12 mouse cellular contexts compared by ENCODE assay signal in genomic region chr6:143143321-143143720, GRCm38 (mm10). TPM values are rescaled to one million over a fixed set of nuclear protein-coding genes. Genes with fewer than 3 reads are reported as not detected.
DNase-seq lines count a peak whose midpoint lies in the region; ATAC-seq and TF ChIP-seq lines count a peak whose summit lies in the region.
"Had no signal": no experiment of that assay in that cellular context is flagged by ENCODE, and none has a peak within 500 bp of the region (broad histone marks: within the 10 kb centered on the region; RNA-seq: fewer than 3 reads in every experiment).

No protein-coding gene starts in this region.

- intact Hi-C loops in heart, postnatal 36 days (cut with DNase I) = no loop called here
- intact Hi-C loops in gastrocnemius, postnatal 36 days (cut with DNase I) = no loop called here

- H3K36me3 ChIP-seq in heart, embryonic 11.5 days (ENCODE audit: control insufficient read depth, insufficient read depth, low read length) = no peaks in the 10 kb centered on the region
- no peaks in the 10 kb centered on the region for H3K36me3 ChIP-seq in neural tube, embryonic 11.5 days (ENCODE audit: control insufficient read depth, insufficient read depth, low read length)
- no peaks in the 10 kb centered on the region for H3K36me3 ChIP-seq in limb, embryonic 14.5 days (ENCODE audit: control insufficient read depth, insufficient read depth, low read length)

- TF ChIP-seq POLR2A in limb, embryonic 14.5 days (IDR thresholded peaks at IDR 0.05; ENCODE audit: borderline replicate concordance, extremely low read depth, insufficient read depth, insufficient read length) = no peak

- no peaks in the 10 kb centered on the region for H3K9me3 ChIP-seq in heart, embryonic 11.5 days (replicated peaks; ENCODE audit: control insufficient read depth, low read length)
- H3K9me3 ChIP-seq in neural tube, embryonic 11.5 days (ENCODE audit: control insufficient read depth, low read length) = no peaks in the 10 kb centered on the region
- H3K9me3 ChIP-seq in limb, embryonic 14.5 days (ENCODE audit: control insufficient read depth, low read length) = no peaks in the 10 kb centered on the region

- 79% methylated on average over 9 of the region's 9 CpGs for WGBS in heart, embryonic 11.5 days (ENCODE audit: insufficient replicate concordance)
- 82% methylated on average over 9 of the region's 9 CpGs for WGBS in neural tube, embryonic 11.5 days
- 78% methylated on average over 9 of the region's 9 CpGs for WGBS in limb, embryonic 14.5 days

- H3K4me1 ChIP-seq in heart, embryonic 11.5 days (ENCODE audit: control insufficient read depth, insufficient read depth, low read length) = no peaks in the 10 kb centered on the region
- no peaks in the 10 kb centered on the region for H3K4me1 ChIP-seq in neural tube, embryonic 11.5 days (ENCODE audit: control insufficient read depth, insufficient read depth, low read length)
- no peaks in the 10 kb centered on the region for H3K4me1 ChIP-seq in limb, embryonic 14.5 days (ENCODE audit: control insufficient read depth, insufficient read depth, low read length)

- ATAC-seq in heart, embryonic 11.5 days (replicated peaks; ENCODE audit: insufficient number of reproducible peaks, low FRiP score, low TSS enrichment) = no peak
- no peak for ATAC-seq in neural tube, embryonic 11.5 days (ENCODE audit: insufficient read depth, low FRiP score, low TSS enrichment)
- no peak for ATAC-seq in limb, embryonic 14.5 days (ENCODE audit: low FRiP score, low read depth)

- H3K4me3 ChIP-seq in heart, embryonic 11.5 days (ENCODE audit: low read depth, low read length) = no peak overlapping the region
- H3K4me3 ChIP-seq in neural tube, embryonic 11.5 days (ENCODE audit: low read depth, low read length) = no peak overlapping the region
- peak overlapping the region; percentile 36 for H3K4me3 ChIP-seq in limb, embryonic 14.5 days (replicated peaks; ENCODE audit: low read length)
- H3K4me3 ChIP-seq: megakaryocyte, embryonic 14.5 days had no signal

- no peaks in the 10 kb centered on the region for H3K27me3 ChIP-seq in heart, embryonic 11.5 days (ENCODE audit: control insufficient read depth, insufficient read depth, low read length)
- no peaks in the 10 kb centered on the region for H3K27me3 ChIP-seq in neural tube, embryonic 11.5 days (ENCODE audit: control insufficient read depth, insufficient read depth, low read length)
- no peaks in the 10 kb centered on the region for H3K27me3 ChIP-seq in limb, embryonic 14.5 days (ENCODE audit: control insufficient read depth, insufficient read depth, low read length)
- H3K27me3 ChIP-seq: megakaryocyte, embryonic 14.5 days had no signal

- no peak for DNase-seq in heart, postnatal 36 days
- no peak for DNase-seq in neural tube, embryonic 11.5 days (ENCODE audit: low spot score)
- DNase-seq in neural tube, embryonic 10.5 days (ENCODE audit: extremely low spot score, low spot score) = no peak
- no peak for DNase-seq in limb, embryonic 14.5 days (ENCODE audit: low spot score)
- DNase-seq in thymus, postnatal 14 days = no peak
- DNase-seq in gastrocnemius, postnatal 36 days = no peak
- no peak for DNase-seq in layer of hippocampus, postnatal 25 days (ENCODE audit: extremely low spot score in 1 of 2, low spot score in 1 of 2)
- DNase-seq: adrenal gland, adult 2 months; kidney, adult 8-10 months; thymus, postnatal 4 days had no signal

- H3K9ac ChIP-seq in heart, embryonic 11.5 days (ENCODE audit: low read depth, low read length) = no peak overlapping the region
- H3K9ac ChIP-seq in neural tube, embryonic 11.5 days (ENCODE audit: low read length) = no peak overlapping the region
- H3K9ac ChIP-seq in limb, embryonic 14.5 days (ENCODE audit: low read depth, low read length, severe bottlenecking) = peak overlapping the region; percentile 49; the same call in 1 of the 2 replicates

- no peak overlapping the region for H3K27ac ChIP-seq in heart, embryonic 11.5 days (ENCODE audit: low read depth, low read length)
- no peak overlapping the region for H3K27ac ChIP-seq in neural tube, embryonic 11.5 days (ENCODE audit: low read depth, low read length)
- H3K27ac ChIP-seq in limb, embryonic 14.5 days (replicated peaks; ENCODE audit: low read depth, low read length) = no peak overlapping the region

- H3K4me2 ChIP-seq in heart, embryonic 11.5 days = peak overlapping the region; percentile 72
- H3K4me2 ChIP-seq in neural tube, embryonic 11.5 days (ENCODE audit: low read depth) = peak overlapping the region; percentile 49
- H3K4me2 ChIP-seq in limb, embryonic 14.5 days (replicated peaks; ENCODE audit: low read depth, low read length, severe bottlenecking) = peak overlapping the region; percentile 53

RNA-seq across cellular contexts. Expression of gene Etnk1, which starts 23.7 kb away (rescaled TPM):
- 18.0 and 19.8 TPM in 2 replicates for polyA plus RNA-seq in heart, embryonic 11.5 days (2014; fragmentation: Nextera tagmentation; extraction: Ambion mirVana)
- 10 to 100 TPM; 23.8 to 26.9 TPM for total RNA-seq in heart, postnatal 36 days (2021)
- polyA plus RNA-seq in neural tube, embryonic 11.5 days (2014; fragmentation: Nextera tagmentation; extraction: Ambion mirVana) = 35.0 and 37.0 TPM in 2 replicates
- polyA plus RNA-seq in limb, embryonic 14.5 days (2012; rRNA removed) = 72.9 and 81.9 TPM in 2 replicates
- polyA plus RNA-seq in limb, embryonic 14.5 days (2014; fragmentation: Nextera tagmentation; extraction: Ambion mirVana) = 22.0 and 24.6 TPM in 2 replicates
- total RNA-seq in gastrocnemius, postnatal 36 days (2021) = 10 to 100 TPM; 13.7 to 15.2 TPM
- total RNA-seq in layer of hippocampus, postnatal 25 days (2021) = 100 to 1,000 TPM; 157 to 170 TPM

RNA-seq across cellular contexts. Expression of gene C2cd5, which starts 43.4 kb away (rescaled TPM):
- polyA plus RNA-seq in heart, embryonic 11.5 days (2014; fragmentation: Nextera tagmentation; extraction: Ambion mirVana) = 23.3 and 24.8 TPM in 2 replicates
- total RNA-seq in heart, postnatal 36 days (2021) = 10 to 100 TPM; 14.6 to 16.9 TPM
- 32.5 and 34.8 TPM in 2 replicates for polyA plus RNA-seq in neural tube, embryonic 11.5 days (2014; fragmentation: Nextera tagmentation; extraction: Ambion mirVana)
- polyA plus RNA-seq in limb, embryonic 14.5 days (2012; rRNA removed) = 38.8 and 45.9 TPM in 2 replicates
- 23.1 and 23.8 TPM in 2 replicates for polyA plus RNA-seq in limb, embryonic 14.5 days (2014; fragmentation: Nextera tagmentation; extraction: Ambion mirVana)
- total RNA-seq in gastrocnemius, postnatal 36 days (2021) = 10 to 100 TPM in 1 of 2 experiments, 1 to 10 TPM in 1; 8.5 to 10.5 TPM
- 10 to 100 TPM; 76.5 to 92.8 TPM for total RNA-seq in layer of hippocampus, postnatal 25 days (2021)

Comparison
In these comparisons a context has a peak if more than half of its experiments do, and no peak if none do; other contexts are left out.
1. RNA of gene Etnk1, which starts 23.7 kb away (total RNA-seq): 157 to 170 TPM in layer of hippocampus, postnatal 25 days; 23.8 to 26.9 TPM in heart, postnatal 36 days and 13.7 to 15.2 TPM in gastrocnemius, postnatal 36 days; every median in the first group is over 4 times any median in the second.
2. RNA of gene C2cd5, which starts 43.4 kb away (total RNA-seq): 76.5 to 92.8 TPM in layer of hippocampus, postnatal 25 days; 14.6 to 16.9 TPM in heart, postnatal 36 days and 8.5 to 10.5 TPM in gastrocnemius, postnatal 36 days; every median in the first group is over 4 times any median in the second.
3. Peak in every context shown above with its lines, with median percentiles within 50 percentile points of each other: H3K4me2 ChIP-seq.